Mouse (Mus musculus) left cerebral cortex, postnatal 25 days (tissue): ENCODE data around the gene Clec16a. TPM values are rescaled to one million over a fixed set of nuclear protein-coding genes. Genes with fewer than 3 reads are reported as not detected.
A peak's percentile ranks its signal among the peaks of the same experiment; 100 is the strongest.

Experiments used
- DNase-seq, 2 experiments: peaks; one replicate each; pipeline ENCODE4 v3.0.0; 2022; ENCODE audit warnings: low spot score in 2 of 2, mixed read lengths in 1 of 2
- intact Hi-C: fragments of 180-260 bp; cut with DNase I; formaldehyde crosslinking; loops from one replicate; pipeline ENCODE4 v1.15.1; 2025
- total RNA-seq, 2 experiments: library from RNA; stranded (reverse); gene quantifications; 2 replicates each; pipeline ENCODE4 v1.2.3; 2021

Gene Clec16a
- total RNA-seq = 10 to 100 TPM; 89.7 to 91.1 TPM

GRCm38 (mm10) chr16:10544995-10545622 is at the start of gene Clec16a:
TSS of gene Clec16a (plus strand) at chr16:10545339.
- DNase-seq = peak; percentile 96 to 98
- intact Hi-C loops = no loop called here

GRCm38 (mm10) chr16:10495824-10496298 is 49.3 kb upstream of the Clec16a start:
- DNase-seq = no peak
- intact Hi-C loops = no loop called here

- intact Hi-C loops = no loop called here
- no peak for DNase-seq
These were observed 47.0 kb upstream of the Clec16a start for GRCm38 (mm10) chr16:10498096-10498602.

DNA sequence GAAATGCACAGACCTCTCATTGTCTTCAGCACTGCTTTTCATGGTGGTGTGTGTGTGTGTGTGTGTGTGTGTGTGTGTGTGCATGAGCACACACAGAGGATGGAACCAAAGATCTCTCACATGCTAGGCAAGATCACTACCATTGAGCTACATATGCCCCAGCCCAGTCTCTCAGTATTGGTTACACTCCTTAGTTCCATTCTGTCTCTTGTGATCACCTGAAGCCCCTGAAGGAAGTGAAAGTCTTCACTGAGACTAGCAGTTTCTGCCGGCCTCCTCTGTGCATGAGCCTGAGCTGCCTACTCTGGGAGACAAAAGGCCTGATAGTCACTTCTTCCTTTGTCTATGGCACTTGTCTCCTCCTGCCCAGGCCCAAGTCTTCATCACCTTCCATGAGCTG is 46.0 kb upstream of the Clec16a start:
- intact Hi-C loops = no loop called here
- no peak for DNase-seq

DNA sequence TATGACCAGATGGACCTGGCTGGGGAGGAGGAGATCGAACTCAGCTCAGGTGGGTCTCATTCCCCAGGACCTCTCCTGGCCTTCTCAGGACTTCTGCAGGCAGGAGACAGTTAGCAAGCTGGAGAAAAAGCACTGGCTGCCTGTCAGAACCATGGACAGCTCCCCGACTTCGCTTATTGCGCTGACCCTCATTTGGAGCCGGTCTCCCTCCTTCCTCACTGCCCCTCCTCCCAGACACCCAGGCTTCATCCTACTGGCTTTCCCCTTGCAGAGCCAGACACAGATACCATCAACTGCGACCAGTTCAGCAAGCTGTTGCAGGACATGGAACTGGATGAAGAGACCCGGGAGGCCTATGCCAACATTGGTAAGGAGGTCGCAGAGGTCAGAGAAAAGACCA is 43.3 kb upstream of the Clec16a start:
- intact Hi-C loops = no loop called here
- no peak for DNase-seq

GRCm38 (mm10) chr16:10503058-10503457 is 42.1 kb upstream of the Clec16a start:
- no peak for DNase-seq
- intact Hi-C loops = no loop called here

GRCm38 (mm10) chr16:10507445-10507844 is 37.7 kb upstream of the Clec16a start:
- DNase-seq = no peak

GRCm38 (mm10) chr16:10508691-10509090 is 36.4 kb upstream of the Clec16a start:
- no peak for DNase-seq
- intact Hi-C loops = no loop called here

More at GRCm38 (mm10) chr16:10507445-10507844, 37.7 kb upstream of the Clec16a start:
- intact Hi-C loops = no loop called here

DNA sequence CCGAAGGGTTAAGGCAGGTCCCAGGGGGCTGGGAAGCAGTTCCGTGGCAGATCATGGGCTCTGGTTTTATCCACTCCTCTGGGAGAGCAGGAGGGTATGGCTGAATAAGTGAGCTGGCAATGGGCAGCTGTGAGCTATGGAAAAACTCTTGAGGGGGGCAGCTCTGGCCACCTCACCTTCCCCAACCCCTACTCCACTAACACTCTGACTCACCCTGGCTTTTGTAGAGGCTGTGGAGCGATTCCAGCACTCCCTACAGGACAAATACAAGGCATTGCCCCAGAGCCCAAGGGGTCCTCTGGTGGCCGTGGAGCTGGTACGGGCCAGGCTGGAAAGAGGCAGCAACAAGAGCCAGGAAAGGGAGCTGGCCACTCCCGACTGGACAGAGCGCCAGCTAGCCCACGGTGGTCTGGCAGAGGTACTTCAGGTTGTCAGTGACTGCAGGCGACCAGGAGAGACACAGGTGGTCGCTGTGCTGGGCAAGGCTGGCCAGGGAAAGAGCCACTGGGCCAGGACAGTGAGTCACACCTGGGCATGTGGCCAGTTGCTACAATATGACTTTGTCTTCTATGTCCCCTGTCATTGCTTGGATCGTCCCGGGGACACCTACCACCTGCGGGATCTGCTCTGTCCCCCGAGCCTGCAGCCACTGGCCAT is 34.5 kb upstream of the Clec16a start:
- intact Hi-C loops = no loop called here

DNA sequence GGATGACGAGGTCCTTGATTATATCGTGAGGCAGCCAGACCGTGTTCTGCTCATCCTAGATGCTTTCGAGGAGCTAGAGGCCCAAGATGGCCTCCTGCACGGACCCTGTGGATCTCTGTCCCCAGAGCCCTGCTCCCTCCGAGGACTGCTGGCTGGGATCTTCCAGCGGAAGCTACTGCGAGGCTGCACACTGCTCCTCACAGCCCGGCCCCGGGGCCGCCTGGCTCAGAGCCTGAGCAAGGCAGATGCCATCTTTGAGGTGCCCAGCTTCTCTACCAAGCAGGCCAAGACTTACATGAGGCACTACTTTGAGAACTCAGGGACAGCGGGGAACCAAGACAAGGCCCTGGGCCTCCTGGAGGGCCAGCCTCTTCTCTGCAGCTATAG is 34.0 kb upstream of the Clec16a start:
- no peak for DNase-seq
- intact Hi-C loops = no loop called here

More for the DNA sequence above, 34.5 kb upstream of the Clec16a start:
- DNase-seq = no peak

DNA sequence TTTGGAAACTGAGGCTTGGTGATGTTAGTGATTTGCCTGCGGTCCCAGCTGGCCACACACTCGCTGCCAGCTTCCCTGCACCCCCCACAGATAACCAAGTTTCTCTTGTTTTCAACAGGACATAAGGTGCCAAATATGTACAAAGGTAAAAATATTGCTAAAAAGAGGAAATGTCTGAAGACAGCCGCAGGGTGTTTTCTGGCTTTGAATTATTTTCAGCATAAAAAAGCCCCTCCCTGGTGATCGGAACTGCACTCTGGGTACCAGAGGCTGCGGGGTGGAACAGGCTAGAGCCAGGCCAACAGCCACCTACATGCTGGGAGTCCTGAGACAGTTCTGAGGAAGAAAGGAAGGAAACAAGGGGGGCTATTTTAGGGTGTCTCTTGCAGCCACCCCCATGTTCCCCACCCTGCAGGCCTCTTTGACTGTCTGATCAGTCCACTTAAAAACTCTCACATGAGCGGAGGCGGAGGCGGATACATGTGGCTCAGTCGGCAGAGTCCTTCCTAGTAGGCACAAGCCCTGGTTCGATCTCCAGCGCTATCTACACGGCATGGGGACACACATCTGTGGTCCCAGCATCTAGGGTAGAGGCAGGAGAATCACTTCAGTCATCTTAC is 29.1 kb upstream of the Clec16a start:
- intact Hi-C loops = loop anchor here (5.0 kb wide), 1 partner anchor 89 kb away; no protein-coding TSS in a partner anchor
- no peak for DNase-seq

DNA sequence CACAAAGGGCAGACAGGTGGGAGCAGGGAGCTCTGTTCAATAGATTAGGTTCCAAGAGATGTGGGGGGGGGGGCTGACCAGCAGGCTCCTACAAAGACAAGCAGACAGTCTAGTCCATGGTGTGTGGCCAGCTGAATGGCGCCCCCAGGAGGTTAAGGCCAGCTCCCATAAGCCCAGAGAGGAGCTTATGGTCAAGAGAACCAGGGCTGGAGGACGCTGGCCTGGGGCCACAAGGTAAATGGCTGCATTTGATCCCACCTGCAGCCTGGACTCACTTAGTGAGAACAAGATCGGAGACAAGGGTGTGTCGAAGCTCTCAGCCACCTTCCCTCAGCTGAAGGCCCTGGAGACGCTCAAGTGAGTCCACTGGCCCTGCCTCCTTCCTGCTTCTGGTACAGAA is 27.1 kb upstream of the Clec16a start:
- intact Hi-C loops = loop anchor here (5.0 kb wide), 1 partner anchor 91 kb away; no protein-coding TSS in a partner anchor

DNA sequence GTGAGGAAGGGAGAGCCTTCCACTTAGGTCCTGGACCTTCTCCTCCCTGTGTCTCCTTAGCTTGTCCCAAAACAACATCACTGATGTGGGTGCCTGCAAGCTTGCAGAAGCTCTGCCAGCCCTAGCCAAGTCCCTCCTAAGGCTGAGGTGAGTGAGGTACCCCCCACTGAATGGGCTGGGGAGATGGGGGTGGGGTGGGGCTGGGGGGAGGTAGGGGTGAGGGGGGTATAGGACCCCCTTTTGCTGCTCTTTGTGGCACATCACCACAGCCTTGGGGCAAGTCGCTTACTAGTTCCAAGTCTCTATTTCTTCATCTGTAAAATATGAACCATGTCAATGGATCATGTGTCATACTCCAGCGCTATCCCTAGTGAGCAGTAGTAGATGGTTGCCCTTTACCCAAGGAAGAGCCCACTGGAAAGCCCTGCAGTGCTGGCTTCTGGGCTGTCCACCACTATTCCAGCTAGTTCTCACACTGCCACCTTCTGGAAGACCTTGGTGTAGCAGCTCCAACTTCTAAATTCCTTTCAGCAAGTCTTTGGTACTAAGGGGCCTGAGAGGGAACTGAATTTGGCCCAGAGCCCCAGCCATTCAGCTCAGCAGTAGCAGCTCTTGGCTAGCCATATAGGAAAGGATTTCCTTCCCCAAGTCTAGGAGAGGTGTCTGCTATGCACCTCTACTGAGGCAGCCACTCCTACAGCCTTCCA is 24.1 kb upstream of the Clec16a start:
- DNase-seq = peak; percentile 81 to 86
- intact Hi-C loops = loop anchor here (1.0 to 5.0 kb wide), 3 partner anchors 105 to 434 kb away; no protein-coding TSS in a partner anchor

More for the DNA sequence above, 27.1 kb upstream of the Clec16a start:
- DNase-seq = no peak

GRCm38 (mm10) chr16:10522811-10523210 is 22.3 kb upstream of the Clec16a start:
- intact Hi-C loops = loop anchor here (5.0 kb wide), 1 partner anchor 436 kb away; no protein-coding TSS in a partner anchor

DNA sequence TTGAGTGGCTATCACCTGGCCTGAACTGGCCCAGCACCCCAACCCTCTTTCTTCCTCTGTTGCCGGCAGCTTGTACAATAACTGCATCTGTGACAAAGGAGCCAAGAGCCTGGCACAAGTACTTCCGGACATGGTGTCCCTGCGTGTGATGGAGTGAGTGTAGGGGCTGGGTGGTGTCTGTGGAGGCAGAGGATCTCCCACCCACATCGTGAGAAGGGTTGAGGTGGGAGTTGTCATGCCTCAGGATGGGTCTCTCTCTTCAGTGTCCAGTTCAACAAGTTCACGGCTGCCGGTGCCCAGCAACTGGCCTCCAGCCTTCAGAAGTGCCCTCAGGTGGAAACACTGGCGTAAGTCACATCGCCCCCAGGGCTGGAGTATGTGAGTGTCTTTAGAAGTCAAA is 21.5 kb upstream of the Clec16a start:
- DNase-seq = no peak
- intact Hi-C loops = loop anchor here (5.0 kb wide), 1 partner anchor 436 kb away; no protein-coding TSS in a partner anchor

More at GRCm38 (mm10) chr16:10522811-10523210, 22.3 kb upstream of the Clec16a start:
- DNase-seq = peak; percentile 58 to 75

- intact Hi-C loops = loop anchor here (5.0 kb wide), 1 partner anchor 438 kb away; no protein-coding TSS in a partner anchor
- no peak for DNase-seq
These were observed 20.1 kb upstream of the Clec16a start for GRCm38 (mm10) chr16:10524866-10525609.

DNA sequence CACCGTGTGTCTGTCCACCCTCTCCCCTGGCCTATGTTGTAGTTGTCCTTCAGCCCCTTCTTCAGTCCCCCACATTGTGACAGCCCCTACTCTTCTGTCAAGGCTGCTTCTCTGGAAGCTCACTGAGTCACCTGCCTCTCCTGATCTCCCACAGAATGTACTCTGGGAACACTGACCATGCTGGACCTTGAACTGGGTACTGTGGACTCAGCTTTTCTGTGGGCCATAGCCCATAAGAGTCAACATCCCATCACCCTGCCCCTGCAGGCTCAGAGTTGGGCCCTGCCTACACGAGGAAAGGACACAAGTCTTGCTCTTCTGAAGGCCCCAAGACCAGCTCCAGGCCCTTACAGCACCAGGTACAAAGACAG is 19.5 kb upstream of the Clec16a start:
- intact Hi-C loops = no loop called here
- no peak for DNase-seq

GRCm38 (mm10) chr16:10527046-10527644 is 18.0 kb upstream of the Clec16a start:
- DNase-seq = no peak
- intact Hi-C loops = no loop called here
